In genomic region chr17:31315993-31316392, GRCm38 (mm10) we compare ENCODE assay signal across 15 mouse cellular contexts.
"Had no signal": no experiment of that assay in that cellular context is flagged by ENCODE, and none has a peak within 500 bp of the region (broad histone marks: within the 10 kb centered on the region; RNA-seq: fewer than 3 reads in every experiment).

No protein-coding gene starts in this region.

- H3K27me3 ChIP-seq: limb, embryonic 15.5 days; liver, embryonic 13.5 days; megakaryocyte, embryonic 14.5 days; midbrain, embryonic 15.5 days; neural tube, embryonic 12.5 days had no signal

- H3K36me3 ChIP-seq: limb, embryonic 15.5 days; liver, embryonic 13.5 days; midbrain, embryonic 15.5 days had no signal

- H3K4me1 ChIP-seq: megakaryocyte, embryonic 14.5 days had no signal

- H3K9me3 ChIP-seq: limb, embryonic 15.5 days; liver, embryonic 13.5 days; megakaryocyte, embryonic 14.5 days; midbrain, embryonic 15.5 days; neural tube, embryonic 12.5 days had no signal

- ATAC-seq: liver, postnatal 0 days; midbrain, embryonic 15.5 days had no signal

- DNase-seq: kidney, adult 11 months; kidney, adult 9 months; kidney, postnatal 36 days; layer of hippocampus, adult 9-11 months; layer of hippocampus, postnatal 36 days; liver, embryonic 13.5 days; liver, postnatal 0 days; spleen, adult 18-20 months had no signal

- H3K27ac ChIP-seq: kidney, postnatal 0 days; limb, embryonic 15.5 days; liver, embryonic 13.5 days; macrophage; midbrain, embryonic 15.5 days; neural tube, embryonic 12.5 days had no signal

- H3K9ac ChIP-seq: limb, embryonic 15.5 days; liver, embryonic 13.5 days; liver, postnatal 0 days; midbrain, embryonic 15.5 days; neural tube, embryonic 12.5 days had no signal

- H3K4me3 ChIP-seq: limb, embryonic 15.5 days; liver, embryonic 13.5 days; megakaryocyte, embryonic 14.5 days; midbrain, embryonic 15.5 days; neural tube, embryonic 12.5 days had no signal

- H3K4me2 ChIP-seq: limb, embryonic 15.5 days; liver, embryonic 13.5 days; midbrain, embryonic 11.5 days; midbrain, embryonic 15.5 days; neural tube, embryonic 12.5 days had no signal
